Mouse (Mus musculus): ENCODE measurements around the gene Apbb2.

DNA sequence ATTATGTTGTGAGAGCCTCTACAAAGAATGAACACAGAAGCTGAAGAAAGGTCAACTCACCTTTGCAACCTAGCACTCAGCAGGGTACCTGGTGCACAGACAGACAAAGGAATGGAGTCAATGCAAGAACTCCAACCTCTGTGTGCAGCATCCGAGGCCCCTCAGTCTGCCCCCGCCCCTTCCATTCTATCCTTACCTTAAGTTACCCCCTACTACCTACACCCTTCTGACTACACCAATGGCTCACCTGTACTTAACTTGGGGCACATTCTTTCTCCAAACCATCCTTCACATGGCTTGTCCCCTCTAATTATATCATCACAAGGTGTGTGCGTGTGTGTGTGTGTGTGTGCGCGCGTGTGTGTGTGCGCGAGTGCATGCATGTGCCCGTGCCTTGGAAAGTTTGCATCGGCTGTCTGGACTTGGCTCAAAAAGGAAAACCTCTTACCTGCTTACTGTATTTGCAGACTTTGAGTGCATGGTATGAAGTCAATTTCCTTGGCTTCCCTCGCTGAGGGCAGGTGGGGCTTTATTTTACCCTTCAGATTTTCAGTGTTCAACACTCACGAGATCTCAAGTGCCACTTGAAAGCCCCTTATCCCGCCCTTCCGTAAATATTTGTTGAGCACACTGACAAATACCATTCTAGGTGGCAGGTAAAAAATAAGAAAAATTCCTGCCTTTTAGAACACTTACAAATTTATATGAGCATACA is 84.7 kb downstream of the Apbb2 start:
- TF ChIP-seq POLR2A (IDR thresholded peaks at IDR 0.05; ENCODE audit: low read depth, low read length) (no peak), CTCF (conservative IDR thresholded peaks at IDR 0.05 in 1 of 2, IDR thresholded peaks at IDR 0.05 in 1 of 2; ENCODE audit: low read depth in 2 of 2, low read length in 2 of 2) (no peak), MAZ (IDR thresholded peaks at IDR 0.05; ENCODE audit: low read depth, low read length) (no peak), BHLHE40 (IDR thresholded peaks at IDR 0.05; ENCODE audit: low read depth, low read length) (no peak), SIN3A (IDR thresholded peaks at IDR 0.05; ENCODE audit: low read length) (no peak), MAX (IDR thresholded peaks at IDR 0.05; ENCODE audit: low read length) (no peak), ELF1 (IDR thresholded peaks at IDR 0.05; ENCODE audit: low read depth, low read length) (no peak), TBP (conservative IDR thresholded peaks at IDR 0.05; ENCODE audit: low read depth, low read length) (no peak), UBTF (IDR thresholded peaks at IDR 0.05; ENCODE audit: low read depth, low read length) (no peak), ZC3H11A (IDR thresholded peaks at IDR 0.05; ENCODE audit: low read depth, low read length) (no peak), ZMIZ1 (IDR thresholded peaks at IDR 0.05; ENCODE audit: low read depth, low read length) (no peak), IRF4 (IDR thresholded peaks at IDR 0.05; ENCODE audit: low read depth, low read length) (no peak), E2F4 (IDR thresholded peaks at IDR 0.05; ENCODE audit: insufficient replicate concordance, low read depth, low read length) (no peak), GABPA (IDR thresholded peaks at IDR 0.05; ENCODE audit: insufficient replicate concordance, low read depth, low read length) (no peak)

All from CH12.LX (cell line).